Mouse (Mus musculus) forebrain, embryonic 13.5 days (tissue): ENCODE measurements around the gene Vmn1r229. TPM values are rescaled to one million over a fixed set of nuclear protein-coding genes. Genes with fewer than 3 reads are reported as not detected.

Experiments used
- ATAC-seq: fragments of 200-750 bp; cut with Nextera tagmentation; 2 replicates; pipeline ENCODE4 v1.8.0; 2017
- H3K27ac ChIP-seq: fragments of 300-500 bp; sonication (generic); 2 replicates; pipeline ENCODE4 v1.5.1; 2015; ENCODE audit warnings: inconsistent platforms, mild to moderate bottlenecking, moderate library complexity
- H3K27me3 ChIP-seq: fragments of 300-500 bp; sonication (generic); 2 replicates; pipeline ENCODE4 v1.6.1; 2015; ENCODE audit warnings: mild to moderate bottlenecking, inconsistent platforms
- H3K36me3 ChIP-seq: fragments of 300-500 bp; sonication (generic); 2 replicates; pipeline ENCODE4 v1.6.1; 2015; ENCODE audit warnings: mild to moderate bottlenecking, inconsistent platforms; ENCODE audit not compliant: poor library complexity, severe bottlenecking
- H3K4me1 ChIP-seq: fragments of 300-500 bp; sonication (generic); 2 replicates; pipeline ENCODE4 v1.6.1; 2015; ENCODE audit warnings: inconsistent platforms
- H3K4me2 ChIP-seq: fragments of 300-500 bp; sonication (generic); 2 replicates; pipeline ENCODE4 v1.6.1; 2015; ENCODE audit warnings: inconsistent platforms, mild to moderate bottlenecking, moderate library complexity
- H3K4me3 ChIP-seq: fragments of 300-500 bp; sonication (generic); 2 replicates; pipeline ENCODE4 v1.5.1; 2015; ENCODE audit warnings: mild to moderate bottlenecking, inconsistent platforms
- H3K9ac ChIP-seq: fragments of 300-500 bp; sonication (generic); 2 replicates; pipeline ENCODE4 v1.6.1; 2015; ENCODE audit warnings: mild to moderate bottlenecking, inconsistent platforms
- H3K9me3 ChIP-seq: fragments of 300-500 bp; sonication (generic); replicated peaks from 2 replicates; pipeline ENCODE4 v1.6.1; 2016; ENCODE audit warnings: inconsistent platforms
- whole genome bisulfite sequencing: fragments of 180-500 bp; shearing (Covaris S2); methylation state at CpG from one replicate; pipeline ENCODE4 v1.1.7; 2015; 5-methylcytosine and 5-hydroxymethylcytosine counted together
- polyA plus RNA-seq: library from polyadenylated mRNA; unstranded; fragments of >200 nt; fragmentation: Nextera tagmentation; extraction: Ambion mirVana; gene quantifications from 2 replicates; pipeline ENCODE4 v1.2.1, GENCODE M21; 2015

Gene Vmn1r229
- not detected in 2 replicates for polyA plus RNA-seq

DNA sequence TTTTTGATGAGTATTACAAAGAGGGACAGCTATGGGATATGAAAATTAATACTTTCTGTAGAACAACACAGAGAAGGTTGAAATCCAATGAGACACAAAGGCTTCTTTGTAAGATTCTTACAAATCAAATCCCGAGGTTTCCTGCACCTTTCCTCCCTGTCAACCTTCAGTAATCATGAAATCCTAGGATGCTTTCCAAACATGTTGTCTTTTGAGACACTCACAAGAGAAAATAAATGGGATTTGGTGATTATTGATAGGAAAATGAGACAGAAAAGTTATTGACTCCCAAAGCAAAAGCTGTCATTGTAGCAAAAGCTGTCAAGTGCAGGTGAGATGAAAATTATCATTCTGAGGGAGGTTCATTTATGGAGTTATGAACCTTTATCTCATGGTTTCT is at the start of gene Vmn1r229:
Gene Vmn1r229 (plus strand): TSS at position 301 of the 400 bp plus-strand sequence.
- Histone ChIP-seq H3K27me3 (no peaks in the 10 kb centered on the region), H3K27ac (no peak within 1 kb of the TSS), H3K36me3 (no peaks in the 10 kb centered on the region), H3K4me3 (no peak within 1 kb of the TSS), H3K9ac (no peak within 1 kb of the TSS), H3K4me2 (no peak within 1 kb of the TSS), H3K4me1 (no peaks in the 10 kb centered on the region), H3K9me3 (peaks cover 26% of the 10 kb centered on the region)
- WGBS = 63% methylated on average over 1 of the region's 1 CpGs
- ATAC-seq = no peak

DNA sequence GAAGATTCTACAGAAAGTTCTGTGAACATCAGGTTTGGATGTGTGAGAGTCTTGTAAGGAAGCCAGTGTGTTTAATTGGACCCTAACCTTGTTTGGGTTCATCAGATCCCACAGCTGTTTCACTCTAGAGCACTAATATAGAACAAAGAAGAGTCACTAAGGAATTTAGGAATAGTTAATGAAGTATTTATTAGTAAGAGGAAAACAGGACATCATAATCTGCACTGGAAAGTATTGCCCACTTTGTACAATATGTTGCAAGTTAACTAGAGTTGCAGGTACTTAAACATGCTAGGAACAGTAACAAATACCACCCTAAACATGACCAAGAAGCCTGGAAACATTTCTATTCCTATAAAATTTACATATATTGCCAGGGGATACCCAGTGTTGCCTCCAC is 25.3 kb upstream of the Vmn1r229 start, which contains the start of gene Vmn1r228:
Gene Vmn1r228 (minus strand): TSS at position 101 of the 400 bp plus-strand sequence.
- Histone ChIP-seq H3K9ac (no peak within 1 kb of the TSS), H3K4me2 (no peak within 1 kb of the TSS), H3K4me3 (no peak within 1 kb of the TSS), H3K27ac (no peak within 1 kb of the TSS), H3K36me3 (no peaks in the 10 kb centered on the region), H3K9me3 (peaks cover 17% of the 10 kb centered on the region), H3K27me3 (no peaks in the 10 kb centered on the region), H3K4me1 (no peaks in the 10 kb centered on the region)
- no peak for ATAC-seq

- Histone ChIP-seq H3K4me1 (no peaks in the 10 kb centered on the region), H3K9me3 (peaks cover 9% of the 10 kb centered on the region), H3K27ac (no peak within 1 kb of the TSS), H3K9ac (no peak within 1 kb of the TSS), H3K36me3 (no peaks in the 10 kb centered on the region), H3K4me3 (no peak within 1 kb of the TSS), H3K4me2 (no peak within 1 kb of the TSS), H3K27me3 (no peaks in the 10 kb centered on the region)
- no peak for ATAC-seq
- WGBS = 22% methylated on average over 1 of the region's 1 CpGs
Measured at GRCm38 (mm10) chr17:20840144-20840543, 28.8 kb downstream of the Vmn1r229 start, which contains the start of gene Vmn1r230. Vmn1r230 (plus strand) TSS chr17:20840444.

Other genes with a start within 250 kb of the Vmn1r229 start
- gene Vmn2r109, start 246.8 kb upstream of the Vmn1r229 start, polyA plus RNA-seq = not detected in 2 replicates
- 0.03 TPM in 2 replicates for gene Vmn2r110, start 215.1 kb upstream of the Vmn1r229 start, polyA plus RNA-seq
- not detected in 2 replicates for gene Fpr-rs3, start 186.7 kb upstream of the Vmn1r229 start, polyA plus RNA-seq
- not detected in 2 replicates for gene Vmn1r226, start 128.7 kb upstream of the Vmn1r229 start, polyA plus RNA-seq
- gene Vmn1r227, start 81.7 kb upstream of the Vmn1r229 start, polyA plus RNA-seq = not detected in 2 replicates
- gene Vmn1r228, start 25.4 kb upstream of the Vmn1r229 start, polyA plus RNA-seq = not detected in 2 replicates
- not detected in 2 replicates for gene Vmn1r230, start 28.9 kb downstream of the Vmn1r229 start, polyA plus RNA-seq
- not detected in 2 replicates for gene Vmn1r231, start 93.5 kb downstream of the Vmn1r229 start, polyA plus RNA-seq
- gene Vmn1r232, start 108.2 kb downstream of the Vmn1r229 start, polyA plus RNA-seq = not detected in 2 replicates
- gene Ppp2r1a, start 133.8 kb downstream of the Vmn1r229 start, polyA plus RNA-seq = 517 and 579 TPM in 2 replicates
- not detected in 2 replicates for gene Vmn1r233, start 184.9 kb downstream of the Vmn1r229 start, polyA plus RNA-seq
- gene Zfp160, start 197.3 kb downstream of the Vmn1r229 start, polyA plus RNA-seq = 19.0 and 21.6 TPM in 2 replicates